ENCODE assay signal across 24 mouse cellular contexts in the genomic region with DNA sequence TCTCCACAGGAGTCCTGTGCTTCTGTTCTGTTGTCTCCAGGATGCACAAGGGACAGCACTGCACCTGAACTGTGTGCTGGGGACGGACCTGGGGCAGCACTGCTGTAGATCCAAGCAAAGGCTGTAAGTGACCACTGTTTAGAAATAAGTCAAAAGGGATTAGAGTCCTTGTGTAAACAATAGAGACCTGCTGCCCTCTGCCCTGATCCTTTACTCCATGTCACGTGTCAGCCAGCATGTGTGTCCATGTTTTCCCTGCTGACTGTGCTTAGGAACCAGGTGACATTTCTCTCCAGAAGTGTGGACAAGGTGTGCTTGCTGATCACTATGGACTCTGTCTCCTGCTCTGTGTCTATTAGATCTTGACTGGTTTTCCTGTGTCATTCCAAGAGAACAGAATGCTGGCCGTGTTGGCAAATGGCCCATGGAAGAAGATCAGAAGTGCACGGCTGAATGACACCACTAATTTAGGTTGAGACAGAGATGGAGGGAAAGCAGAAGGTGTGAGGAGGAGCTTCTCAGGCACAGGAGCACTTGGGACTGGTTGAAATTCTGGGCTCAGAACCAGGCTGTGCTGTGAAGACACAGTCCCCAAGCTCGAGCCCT. TPM values are rescaled to one million over a fixed set of nuclear protein-coding genes. Genes with fewer than 3 reads are reported as not detected.
DNase-seq lines count a peak whose midpoint lies in the region; ATAC-seq and TF ChIP-seq lines count a peak whose summit lies in the region.
"Not testable (repeated sequence)": the region's sequence is repeated elsewhere in the genome, so short reads cannot be mapped to it uniquely, and the experiment has no call there.
"Had no signal": no experiment of that assay in that cellular context is flagged by ENCODE, and none has a peak within 500 bp of the region (broad histone marks: within the 10 kb centered on the region; RNA-seq: fewer than 3 reads in every experiment).

No protein-coding gene starts in this region.

- WGBS in cerebellum, adult 2 months, result 30% methylated on average over 4 of the region's 5 CpGs
- 54% methylated on average over 3 of the region's 5 CpGs for WGBS in intestine, postnatal 0 days
- WGBS in liver, embryonic 12.5 days (ENCODE audit: insufficient replicate concordance), result 56% methylated on average over 4 of the region's 5 CpGs
- 49% methylated on average over 3 of the region's 5 CpGs for WGBS in liver, embryonic 16.5 days (ENCODE audit: insufficient replicate concordance)

- not testable (repeated sequence) for H3K9ac ChIP-seq in intestine, postnatal 0 days (ENCODE audit: low read depth, low read length); liver, embryonic 12.5 days; liver, embryonic 16.5 days (ENCODE audit: low read depth, low read length)

- H3K4me2 ChIP-seq in intestine, postnatal 0 days (replicated peaks; ENCODE audit: low read depth); liver, embryonic 12.5 days; liver, embryonic 16.5 days (ENCODE audit: low read depth, low read length): not testable (repeated sequence)

- H3K27me3 ChIP-seq in cerebellum, adult 2 months (ENCODE audit: control insufficient read depth, insufficient read depth, low read length); intestine, postnatal 0 days (replicated peaks; ENCODE audit: control insufficient read depth, insufficient read depth, low read length); liver, embryonic 12.5 days (replicated peaks); liver, embryonic 16.5 days (ENCODE audit: control insufficient read depth, insufficient read depth, low read depth, low read length): not testable (repeated sequence)

- not testable (repeated sequence) for H3K36me3 ChIP-seq in intestine, postnatal 0 days (ENCODE audit: control insufficient read depth, insufficient read depth); liver, embryonic 12.5 days; liver, embryonic 16.5 days (ENCODE audit: control insufficient read depth, insufficient read depth)

- not testable (repeated sequence) for TF ChIP-seq POLR2A in cerebellum, adult 2 months (IDR thresholded peaks at IDR 0.05; ENCODE audit: borderline replicate concordance, insufficient read depth, low read length)

- peak; percentile 70 for ATAC-seq in intestine, postnatal 0 days
- ATAC-seq in liver, embryonic 12.5 days, result peak; percentile 44; the same call in 1 of the 2 replicates
- peak; percentile 82 for ATAC-seq in liver, embryonic 16.5 days (ENCODE audit: low read depth)

- not testable (repeated sequence) for H3K4me3 ChIP-seq in cerebellum, adult 2 months (replicated peaks; ENCODE audit: insufficient read depth, low read depth, low read length); intestine, postnatal 0 days (ENCODE audit: low read depth, low read length); liver, embryonic 12.5 days; liver, embryonic 16.5 days (ENCODE audit: low read depth, low read length)

- H3K9me3 ChIP-seq in intestine, postnatal 0 days (ENCODE audit: control insufficient read depth); liver, embryonic 12.5 days (replicated peaks); liver, embryonic 16.5 days (replicated peaks; ENCODE audit: control insufficient read depth, low read length): not testable (repeated sequence)

- H3K27ac ChIP-seq in cerebellum, adult 2 months (ENCODE audit: insufficient read depth, low read length); intestine, postnatal 0 days (ENCODE audit: low read depth, low read length); liver, embryonic 12.5 days; liver, embryonic 16.5 days (ENCODE audit: low read length): not testable (repeated sequence)

- not testable (repeated sequence) for H3K4me1 ChIP-seq in cerebellum, adult 2 months (ENCODE audit: control insufficient read depth, insufficient read depth, low read length); intestine, postnatal 0 days (replicated peaks; ENCODE audit: control insufficient read depth, insufficient read depth, low read length); liver, embryonic 12.5 days; liver, embryonic 16.5 days (ENCODE audit: control insufficient read depth, low read depth, low read length)

- DNase-seq in adrenal gland, postnatal 25 days, result peak; percentile 1
- peak; percentile 15 to 32 for DNase-seq in cerebellum, adult 2 months
- peak; percentile 74 to 76 for DNase-seq in cerebellum, postnatal 10 days
- peak; percentile 31 for DNase-seq in kidney, adult 9 months
- peak; percentile 37 to 46 for DNase-seq in kidney, postnatal 36 days

- TF ChIP-seq CTCF in cerebellum, adult 2 months (IDR thresholded peaks at IDR 0.05; ENCODE audit: borderline replicate concordance, insufficient read depth, low read depth, low read length); intestine, postnatal 0 days (IDR thresholded peaks at IDR 0.05; ENCODE audit: low read depth): not testable (repeated sequence)

RNA-seq across cellular contexts. Expression of a gene that starts 10.3 kb away (rescaled TPM):
- not detected in 2 replicates for total RNA-seq in adrenal gland, postnatal 25 days (2021)
- not detected in 2 replicates for polyA plus RNA-seq in cerebellum, adult 2 months (2012; rRNA removed)
- polyA plus RNA-seq in intestine, postnatal 0 days (2015; fragmentation: Nextera tagmentation; extraction: Ambion mirVana), result 0.05 and 0.22 TPM in 2 replicates
- polyA plus RNA-seq in liver, embryonic 12.5 days (2016; fragmentation: Nextera tagmentation; extraction: Ambion mirVana), result not detected in 2 replicates
- 0.14 and 0.20 TPM in 2 replicates for polyA plus RNA-seq in liver, embryonic 16.5 days (2015; fragmentation: Nextera tagmentation; extraction: Ambion mirVana)
- total RNA-seq: gastrocnemius, adult 8-10 months; gastrocnemius, postnatal 36 days; heart, postnatal 36 days; MEL had no signal
- polyA plus RNA-seq: activated CD4-positive, CD25-positive, alpha-beta regulatory T cell, adult 4 months; C2C12; cortical plate, adult 2 months; embryonic facial prominence, embryonic 12.5 days; forebrain, embryonic 11.5 days; forebrain, embryonic 15.5 days; heart, embryonic 13.5 days; heart, postnatal 0 days; hindbrain, embryonic 11.5 days; hindbrain, embryonic 15.5 days had no signal

RNA-seq across cellular contexts. Expression of a gene that starts 25.7 kb away (rescaled TPM):
- total RNA-seq in adrenal gland, postnatal 25 days (2021), result 0.67 TPM in 1 of 2 replicates, not detected in the other
- not detected in 2 replicates for polyA plus RNA-seq in cerebellum, adult 2 months (2012; rRNA removed)
- 38.4 and 50.6 TPM in 2 replicates for polyA plus RNA-seq in intestine, postnatal 0 days (2015; fragmentation: Nextera tagmentation; extraction: Ambion mirVana)
- 0.10 and 0.14 TPM in 2 replicates for polyA plus RNA-seq in liver, embryonic 12.5 days (2016; fragmentation: Nextera tagmentation; extraction: Ambion mirVana)
- 0.11 and 0.44 TPM in 2 replicates for polyA plus RNA-seq in liver, embryonic 16.5 days (2015; fragmentation: Nextera tagmentation; extraction: Ambion mirVana)
- total RNA-seq: adrenal gland, adult 18-20 months; gastrocnemius, adult 8-10 months; gastrocnemius, postnatal 36 days; heart, postnatal 36 days; MEL had no signal
- polyA plus RNA-seq: C2C12; cortical plate, adult 2 months; embryonic facial prominence, embryonic 12.5 days; forebrain, embryonic 11.5 days; forebrain, embryonic 15.5 days; heart, embryonic 13.5 days; heart, postnatal 0 days; hindbrain, embryonic 11.5 days; hindbrain, embryonic 15.5 days had no signal

RNA-seq across cellular contexts. Expression of a gene that starts 36.6 kb away (rescaled TPM):
- 24.4 and 32.9 TPM in 2 replicates for total RNA-seq in adrenal gland, postnatal 25 days (2021)
- 18.8 and 19.7 TPM in 2 replicates for polyA plus RNA-seq in cerebellum, adult 2 months (2012; rRNA removed)
- polyA plus RNA-seq in intestine, postnatal 0 days (2015; fragmentation: Nextera tagmentation; extraction: Ambion mirVana), result 12.3 and 14.0 TPM in 2 replicates
- 13.3 and 13.4 TPM in 2 replicates for polyA plus RNA-seq in liver, embryonic 12.5 days (2016; fragmentation: Nextera tagmentation; extraction: Ambion mirVana)
- polyA plus RNA-seq in liver, embryonic 16.5 days (2015; fragmentation: Nextera tagmentation; extraction: Ambion mirVana), result 8.7 and 10.0 TPM in 2 replicates

RNA-seq across cellular contexts. Expression of a gene that starts 42.7 kb away (rescaled TPM):
- total RNA-seq in adrenal gland, postnatal 25 days (2021), result not detected in 2 replicates
- not detected in 2 replicates for polyA plus RNA-seq in cerebellum, adult 2 months (2012; rRNA removed)
- 0.05 and 0.08 TPM in 2 replicates for polyA plus RNA-seq in intestine, postnatal 0 days (2015; fragmentation: Nextera tagmentation; extraction: Ambion mirVana)
- not detected in 2 replicates for polyA plus RNA-seq in liver, embryonic 12.5 days (2016; fragmentation: Nextera tagmentation; extraction: Ambion mirVana)
- not detected in 2 replicates for polyA plus RNA-seq in liver, embryonic 16.5 days (2015; fragmentation: Nextera tagmentation; extraction: Ambion mirVana)
- total RNA-seq: adrenal gland, adult 18-20 months; adrenal gland, postnatal 14 days; gastrocnemius, adult 8-10 months; gastrocnemius, postnatal 36 days; heart, postnatal 36 days; MEL had no signal
- polyA plus RNA-seq: activated CD4-positive, CD25-positive, alpha-beta regulatory T cell, adult 4 months; C2C12; cortical plate, adult 2 months; embryonic facial prominence, embryonic 12.5 days; forebrain, embryonic 11.5 days; forebrain, embryonic 15.5 days; heart, embryonic 13.5 days; heart, postnatal 0 days; hindbrain, embryonic 11.5 days; hindbrain, embryonic 15.5 days had no signal

RNA-seq across cellular contexts. Expression of a gene that starts 49.9 kb away (rescaled TPM):
- total RNA-seq in adrenal gland, postnatal 25 days (2021), result 0.61 and 1.4 TPM in 2 replicates
- 0.44 and 0.46 TPM in 2 replicates for polyA plus RNA-seq in cerebellum, adult 2 months (2012; rRNA removed)
- 57.4 and 60.9 TPM in 2 replicates for polyA plus RNA-seq in intestine, postnatal 0 days (2015; fragmentation: Nextera tagmentation; extraction: Ambion mirVana)
- 1.1 and 1.2 TPM in 2 replicates for polyA plus RNA-seq in liver, embryonic 12.5 days (2016; fragmentation: Nextera tagmentation; extraction: Ambion mirVana)
- polyA plus RNA-seq in liver, embryonic 16.5 days (2015; fragmentation: Nextera tagmentation; extraction: Ambion mirVana), result 3.0 TPM in 2 replicates
- total RNA-seq: MEL had no signal
- polyA plus RNA-seq: C2C12 had no signal

Comparison
In these comparisons a context has a peak if more than half of its experiments do, and no peak if none do; other contexts are left out.
1. DNase-seq: peak in every context shown above with its lines; median percentile 75 in cerebellum, postnatal 10 days; 42 in kidney, postnatal 36 days; 31 in kidney, adult 9 months; 24 in cerebellum, adult 2 months; 1 in adrenal gland, postnatal 25 days.
2. RNA of a gene that starts 25.7 kb away (polyA plus RNA-seq): 38.4 to 50.6 TPM in intestine, postnatal 0 days; 0.11 to 0.44 TPM in liver, embryonic 16.5 days, 0.10 to 0.14 TPM in liver, embryonic 12.5 days and not detected in cerebellum, adult 2 months; every median in the first group is over 10 times any median in the second.
3. Peak in every context shown above with its lines, with median percentiles within 50 percentile points of each other: ATAC-seq.